Mouse (Mus musculus) MEL (cell line): ENCODE measurements at regions not wholly inside any gene's neighbourhood (a gene's known extent, or its start where the extent isn't known, plus 50 kb on each side); places are given as distances from the start of the nearest gene placed in this dataset.

Experiments used
- DNase-seq: peaks from one replicate; pipeline ENCODE4 v3.0.0; 2011; ENCODE audit warnings: low read depth, low spot score
- H3K27ac ChIP-seq: 2 replicates; pipeline ENCODE4 v1.5.1; 2012; ENCODE audit warnings: low read depth, mild to moderate bottlenecking, control low read depth, low read length, moderate library complexity; ENCODE audit not compliant: control insufficient read depth
- H3K27me3 ChIP-seq, 2 experiments: fragments of 150-350 bp in 1 of 2; sonication (generic) in 1 of 2; 2 replicates each; pipeline ENCODE4 v1.6.1; 2012; ENCODE audit warnings: low read length in 2 of 2, mild to moderate bottlenecking in 2 of 2, improper control_type of control experiment in 1 of 2, moderate library complexity in 1 of 2; ENCODE audit not compliant: insufficient read depth in 2 of 2, control insufficient read depth in 1 of 2
- H3K36me3 ChIP-seq, 2 experiments: 2 replicates each; pipeline ENCODE4 v1.6.1; 2012 to 2014; ENCODE audit warnings: low read length in 2 of 2, improper control_type of control experiment in 1 of 2, inconsistent platforms in 1 of 2, mild to moderate bottlenecking in 1 of 2; ENCODE audit not compliant: insufficient read depth in 2 of 2, control insufficient read depth in 1 of 2
- H3K4me1 ChIP-seq, 2 experiments: fragments of 150-350 bp in 1 of 2; sonication (generic) in 1 of 2; 2 replicates each; pipeline ENCODE4 v1.6.1; 2012; ENCODE audit warnings: low read length in 2 of 2, improper control_type of control experiment in 1 of 2, mild to moderate bottlenecking in 1 of 2; ENCODE audit not compliant: insufficient read depth in 2 of 2, control insufficient read depth in 1 of 2
- H3K4me3 ChIP-seq, 2 experiments: fragments of 150-350 bp in 1 of 2; sonication (generic) in 1 of 2; 2 replicates each; pipeline ENCODE4 v1.5.1; 2012; ENCODE audit warnings: low read depth in 2 of 2, low read length in 2 of 2, mild to moderate bottlenecking in 2 of 2, moderate library complexity in 2 of 2, control low read depth in 1 of 2, improper control_type of control experiment in 1 of 2; ENCODE audit not compliant: control insufficient read depth in 1 of 2, insufficient read depth in 1 of 2
- H3K79me2 ChIP-seq: 2 replicates; pipeline ENCODE4 v1.6.1; 2012; ENCODE audit warnings: mild to moderate bottlenecking, low read length, moderate library complexity; ENCODE audit not compliant: control insufficient read depth, poor library complexity, insufficient read depth
- H3K9ac ChIP-seq: 2 replicates; pipeline ENCODE4 v1.6.1; 2012; ENCODE audit warnings: low read depth, mild to moderate bottlenecking, control low read depth, low read length, moderate library complexity; ENCODE audit not compliant: control insufficient read depth, poor library complexity, severe bottlenecking
- H3K9me3 ChIP-seq: fragments of 150-350 bp; sonication (generic); replicated peaks from 2 replicates; pipeline ENCODE4 v1.6.1; 2012; ENCODE audit warnings: mild to moderate bottlenecking, low read length, improper control_type of control experiment, moderate library complexity; ENCODE audit not compliant: insufficient read depth
- BHLHE40 ChIP-seq: IDR thresholded peaks from 2 replicates; pipeline ENCODE4 v1.6.1; 2012; ENCODE audit warnings: low read depth, mild to moderate bottlenecking, inconsistent platforms, low read length, improper control_type of control experiment, borderline replicate concordance
- CTCF ChIP-seq, 3 experiments: IDR thresholded peaks in 2 of 3; conservative IDR thresholded peaks in 1 of 3; 2 replicates each; pipeline ENCODE4 v1.5.1; 2011 to 2012; ENCODE audit warnings: low read length in 3 of 3, low read depth in 2 of 3, mild to moderate bottlenecking in 2 of 3, improper control_type of control experiment in 1 of 3, inconsistent platforms in 1 of 3, mixed read lengths in 1 of 3, moderate library complexity in 1 of 3; ENCODE audit not compliant: control insufficient read depth in 1 of 3, insufficient read depth in 1 of 3, poor library complexity in 1 of 3, severe bottlenecking in 1 of 3
- E2F4 ChIP-seq: IDR thresholded peaks from 2 replicates; pipeline ENCODE4 v1.6.1; 2011; ENCODE audit warnings: low read depth, low read length, improper control_type of control experiment, borderline replicate concordance
- ELF1 ChIP-seq: IDR thresholded peaks from 2 replicates; pipeline ENCODE4 v1.6.1; 2014; ENCODE audit warnings: low read depth, mild to moderate bottlenecking, inconsistent platforms, low read length, improper control_type of control experiment, moderate library complexity
- ETS1 ChIP-seq: IDR thresholded peaks from 2 replicates; pipeline ENCODE4 v1.6.1; 2012; ENCODE audit warnings: low read depth, mild to moderate bottlenecking, inconsistent platforms, low read length, improper control_type of control experiment, moderate library complexity
- GATA1 ChIP-seq: IDR thresholded peaks from 2 replicates; pipeline ENCODE4 v1.6.1; 2011; ENCODE audit warnings: low read depth, low read length, improper control_type of control experiment
- HCFC1 ChIP-seq: IDR thresholded peaks from 2 replicates; pipeline ENCODE4 v1.6.1; 2012; ENCODE audit warnings: low read depth, mild to moderate bottlenecking, inconsistent platforms, low read length, improper control_type of control experiment, moderate library complexity
- MAFK ChIP-seq: IDR thresholded peaks from 2 replicates; pipeline ENCODE4 v1.6.1; 2011; ENCODE audit warnings: low read depth, mild to moderate bottlenecking, low read length, improper control_type of control experiment, borderline replicate concordance
- MAZ ChIP-seq: IDR thresholded peaks from 2 replicates; pipeline ENCODE4 v1.6.1; 2012; ENCODE audit warnings: low read depth, mild to moderate bottlenecking, inconsistent platforms, low read length, improper control_type of control experiment
- MXI1 ChIP-seq: IDR thresholded peaks from 2 replicates; pipeline ENCODE4 v1.6.1; 2011; ENCODE audit warnings: mild to moderate bottlenecking, low read depth, low read length, improper control_type of control experiment
- MYC ChIP-seq: IDR thresholded peaks from 2 replicates; pipeline ENCODE4 v1.6.1; 2011; ENCODE audit warnings: low read depth, mild to moderate bottlenecking, low read length, improper control_type of control experiment, moderate library complexity
- NELFE ChIP-seq: IDR thresholded peaks from 2 replicates; pipeline ENCODE4 v1.6.1; 2011; ENCODE audit warnings: low read depth, low read length, improper control_type of control experiment
- POLR2A ChIP-seq, 2 experiments: IDR thresholded peaks; 2 replicates each; pipeline ENCODE4 v1.6.1; 2011 to 2012; ENCODE audit warnings: low read length in 2 of 2, mild to moderate bottlenecking in 2 of 2, control low read depth in 1 of 2, improper control_type of control experiment in 1 of 2, low read depth in 1 of 2, moderate library complexity in 1 of 2; ENCODE audit not compliant: control insufficient read depth in 1 of 2, insufficient read depth in 1 of 2, poor library complexity in 1 of 2
- POLR2AphosphoS5 ChIP-seq: IDR thresholded peaks from 2 replicates; pipeline ENCODE4 v1.6.1; 2012; ENCODE audit warnings: low read depth, borderline replicate concordance, mild to moderate bottlenecking, inconsistent platforms, low read length, moderate library complexity, mixed read lengths
- RAD21 ChIP-seq: IDR thresholded peaks from 2 replicates; pipeline ENCODE4 v1.6.1; 2011; ENCODE audit warnings: mild to moderate bottlenecking, low read depth, low read length, improper control_type of control experiment
- SIN3A ChIP-seq: IDR thresholded peaks from 2 replicates; pipeline ENCODE4 v1.6.1; 2012; ENCODE audit warnings: low read length, improper control_type of control experiment, inconsistent platforms
- SMC3 ChIP-seq: IDR thresholded peaks from 2 replicates; pipeline ENCODE4 v1.6.1; 2011; ENCODE audit warnings: low read depth, low read length, improper control_type of control experiment
- TCF12 ChIP-seq: IDR thresholded peaks from 2 replicates; pipeline ENCODE4 v1.6.1; 2014; ENCODE audit warnings: low read depth, mild to moderate bottlenecking, inconsistent platforms, low read length, improper control_type of control experiment, moderate library complexity
- UBTF ChIP-seq: IDR thresholded peaks from 2 replicates; pipeline ENCODE4 v1.6.1; 2012; ENCODE audit warnings: low read depth, mild to moderate bottlenecking, inconsistent platforms, low read length, improper control_type of control experiment, moderate library complexity, borderline replicate concordance; ENCODE audit not compliant: insufficient read depth
- USF2 ChIP-seq, 2 experiments: IDR thresholded peaks; 2 replicates each; pipeline ENCODE4 v1.6.1; 2011 to 2012; ENCODE audit warnings: improper control_type of control experiment in 2 of 2, low read length in 2 of 2, borderline replicate concordance in 1 of 2, inconsistent platforms in 1 of 2, low read depth in 1 of 2, mild to moderate bottlenecking in 1 of 2; ENCODE audit not compliant: insufficient read depth in 1 of 2
- ZC3H11A ChIP-seq: IDR thresholded peaks from 2 replicates; pipeline ENCODE4 v1.6.1; 2012; ENCODE audit warnings: low read depth, mild to moderate bottlenecking, inconsistent platforms, low read length, improper control_type of control experiment
- ZKSCAN1 ChIP-seq: IDR thresholded peaks from 2 replicates; pipeline ENCODE4 v1.6.1; 2012; ENCODE audit warnings: low read depth, mild to moderate bottlenecking, inconsistent platforms, low read length, improper control_type of control experiment, moderate library complexity
- ZNF384 ChIP-seq: IDR thresholded peaks from 2 replicates; pipeline ENCODE4 v1.6.1; 2012; ENCODE audit warnings: low read depth, mild to moderate bottlenecking, inconsistent platforms, low read length, improper control_type of control experiment

- no peaks in the 10 kb centered on the region for H3K79me2 ChIP-seq
- H3K4me3 ChIP-seq, result no peak overlapping the region
- no peaks in the 10 kb centered on the region for H3K36me3 ChIP-seq
- no peak overlapping the region for H3K27ac ChIP-seq
- peaks cover 0 to 3% of the 10 kb centered on the region in 2 experiments; a peak in 3 of 4 replicates for H3K27me3 ChIP-seq
- H3K9ac ChIP-seq, result no peak overlapping the region
- H3K4me1 ChIP-seq, result no peaks in the 10 kb centered on the region
- DNase-seq, result no peak
- H3K9me3 ChIP-seq, result no peaks in the 10 kb centered on the region
- TF ChIP-seq RAD21 (no peak), ETS1 (no peak), MAZ (no peak), TCF12 (no peak), GATA1 (no peak), SIN3A (no peak), ZNF384 (no peak), UBTF (no peak), BHLHE40 (no peak), CTCF (IDR thresholded peaks at IDR 0.05 in 2 of 3, conservative IDR thresholded peaks at IDR 0.05 in 1 of 3; ENCODE audit: control insufficient read depth in 1 of 3, insufficient read depth in 1 of 3, low read depth in 2 of 3, low read length in 3 of 3, poor library complexity in 1 of 3, severe bottlenecking in 1 of 3) (no peak), SMC3 (no peak), MAFK (no peak), ELF1 (no peak)
Measured at GRCm38 (mm10) chr6:4193286-4193685, 106.5 kb upstream of the Bet1 start.

GRCm38 (mm10) chr6:4201176-4201575 lies 114.4 kb upstream of the Bet1 start:
- Histone ChIP-seq H3K9me3 (no peaks in the 10 kb centered on the region), H3K4me1 (no peaks in the 10 kb centered on the region), H3K4me3 (no peak overlapping the region), H3K79me2 (no peaks in the 10 kb centered on the region), H3K27me3 (peaks cover 0 to 3% of the 10 kb centered on the region in 2 experiments; a peak in 3 of 4 replicates), H3K27ac (no peak overlapping the region), H3K36me3 (no peaks in the 10 kb centered on the region), H3K9ac (no peak overlapping the region)
- TF ChIP-seq USF2 (IDR thresholded peaks at IDR 0.05; ENCODE audit: borderline replicate concordance in 1 of 2, insufficient read depth in 1 of 2, low read depth in 1 of 2, low read length in 2 of 2), result no peak
- no peak for TF ChIP-seq POLR2A (IDR thresholded peaks at IDR 0.05; ENCODE audit: control insufficient read depth in 1 of 2, insufficient read depth in 1 of 2, low read depth in 1 of 2, low read length in 2 of 2, poor library complexity in 1 of 2)
- no peak for TF ChIP-seq E2F4
- no peak for TF ChIP-seq NELFE
- TF ChIP-seq ZC3H11A, result no peak
- TF ChIP-seq MXI1, result no peak
- TF ChIP-seq MYC, result no peak
- TF ChIP-seq BHLHE40, result no peak
- no peak for TF ChIP-seq ZKSCAN1
- no peak for TF ChIP-seq POLR2AphosphoS5
- TF ChIP-seq HCFC1, result no peak
- no peak for TF ChIP-seq CTCF (IDR thresholded peaks at IDR 0.05 in 2 of 3, conservative IDR thresholded peaks at IDR 0.05 in 1 of 3; ENCODE audit: control insufficient read depth in 1 of 3, insufficient read depth in 1 of 3, low read depth in 2 of 3, low read length in 3 of 3, poor library complexity in 1 of 3, severe bottlenecking in 1 of 3)
- DNase-seq, result no peak
